Mouse (Mus musculus): ENCODE data around the gene Zfp775. TPM values are rescaled to one million over a fixed set of nuclear protein-coding genes. Genes with fewer than 3 reads are reported as not detected.
A peak's percentile ranks its signal among the peaks of the same experiment; 100 is the strongest.

The Zfp775 gene
- total RNA-seq, 2 experiments from 2014 or later: 6.3 to 8.3 TPM

DNA sequence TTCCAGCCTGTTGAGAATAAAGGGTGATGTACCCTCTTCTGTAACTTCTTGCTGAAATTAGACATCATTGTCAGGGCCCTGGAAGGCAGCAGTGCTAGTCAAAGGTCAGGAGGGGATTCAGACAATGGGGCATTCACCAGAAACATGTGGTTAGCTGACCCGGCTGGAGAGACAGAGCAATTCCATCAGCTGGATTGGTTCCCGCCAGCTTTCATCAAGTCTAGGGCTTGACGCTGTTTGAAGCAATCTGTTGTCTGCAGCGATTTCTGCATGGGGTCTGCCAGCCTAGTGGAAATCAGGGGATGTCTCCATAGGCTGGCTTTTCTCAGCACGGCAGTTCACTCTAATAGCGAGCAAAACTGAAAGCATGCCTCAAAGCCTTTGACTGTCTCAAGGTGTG lies 34.7 kb downstream of the Zfp775 start:
- intact Hi-C loops (cut with DNase I): no loop called here
- DNase-seq (ENCODE audit: extremely low spot score in 1 of 2, low spot score in 2 of 2): no peak
- Histone ChIP-seq H3K4me3 (no peak overlapping the region), H3K27ac (no peak overlapping the region)
- TF ChIP-seq CTCF (IDR thresholded peaks at IDR 0.05): no peak

GRCm38 (mm10) chr6:48637811-48638500 lies 36.1 kb downstream of the Zfp775 start:
- no peak overlapping the region for H3K4me3 ChIP-seq
- no peak for DNase-seq (ENCODE audit: extremely low spot score in 1 of 2, low spot score in 2 of 2)
- no peak overlapping the region for H3K27ac ChIP-seq
- intact Hi-C loops (cut with DNase I): no loop called here
- no peak for TF ChIP-seq CTCF (IDR thresholded peaks at IDR 0.05)

GRCm38 (mm10) chr6:48638553-48638952 lies 36.7 kb downstream of the Zfp775 start:
- no peak overlapping the region for H3K4me3 ChIP-seq
- no peak for DNase-seq (ENCODE audit: extremely low spot score in 1 of 2, low spot score in 2 of 2)
- TF ChIP-seq CTCF (IDR thresholded peaks at IDR 0.05): no peak
- H3K27ac ChIP-seq: no peak overlapping the region
- intact Hi-C loops (cut with DNase I): no loop called here

DNA sequence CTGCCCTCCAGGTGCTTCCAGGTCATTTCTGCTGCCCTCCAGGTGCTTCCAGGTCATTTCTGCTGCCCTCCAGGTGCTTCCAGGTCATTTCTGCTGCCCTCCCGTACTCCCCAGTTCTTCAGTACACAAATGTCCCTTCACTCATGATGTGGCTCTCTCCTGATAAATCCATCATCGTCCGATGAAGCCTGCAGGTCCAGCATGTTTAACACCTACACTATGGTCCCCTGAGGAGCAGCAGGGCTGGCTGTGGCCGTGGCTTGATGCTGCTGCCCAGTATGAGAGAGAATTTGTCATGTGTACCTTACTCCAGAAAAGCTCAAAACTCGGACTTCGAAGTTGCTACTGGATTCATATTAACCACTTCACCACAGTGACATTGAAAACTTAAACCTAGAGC lies 39.5 kb downstream of the Zfp775 start:
- H3K4me3 ChIP-seq: no peak overlapping the region
- no peak for DNase-seq (ENCODE audit: extremely low spot score in 1 of 2, low spot score in 2 of 2)
- no peak overlapping the region for H3K27ac ChIP-seq
- no peak for TF ChIP-seq CTCF (IDR thresholded peaks at IDR 0.05)
- intact Hi-C loops (cut with DNase I): loop anchor here (5.0 kb wide), 2 partner anchors 99 to 464 kb away; no protein-coding TSS in a partner anchor

DNA sequence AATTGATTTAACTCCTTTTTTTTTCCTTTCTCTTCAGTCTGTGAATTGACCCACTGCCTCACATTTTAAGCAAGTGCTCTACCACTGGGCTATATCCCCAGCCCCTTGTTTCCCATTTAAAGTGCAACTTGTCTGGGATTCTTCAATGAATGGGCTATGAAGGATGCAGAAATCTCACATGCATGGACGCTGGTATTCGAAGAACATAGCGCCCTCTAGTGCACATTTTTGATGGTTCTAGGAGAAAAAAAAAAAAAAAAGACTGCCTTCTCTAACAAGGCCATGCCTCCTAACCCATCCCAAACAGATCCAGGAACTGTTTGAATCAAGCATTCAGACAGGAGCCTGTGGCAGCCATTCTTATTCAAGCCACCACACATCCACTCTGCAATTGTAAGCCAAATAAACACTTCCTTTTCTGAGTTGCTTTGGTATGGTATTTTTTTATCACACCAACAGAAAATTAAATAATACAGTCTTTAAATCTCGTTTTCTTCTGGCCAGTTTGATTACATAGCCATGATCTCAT lies 41.0 kb downstream of the Zfp775 start:
- TF ChIP-seq CTCF (IDR thresholded peaks at IDR 0.05): peak; percentile 68
- DNase-seq (ENCODE audit: extremely low spot score in 1 of 2, low spot score in 2 of 2): no peak
- no peak overlapping the region for H3K27ac ChIP-seq
- intact Hi-C loops (cut with DNase I): loop anchor here (2.0 to 5.0 kb wide), 3 partner anchors 60 to 466 kb away; no protein-coding TSS in a partner anchor
- no peak overlapping the region for H3K4me3 ChIP-seq

DNA sequence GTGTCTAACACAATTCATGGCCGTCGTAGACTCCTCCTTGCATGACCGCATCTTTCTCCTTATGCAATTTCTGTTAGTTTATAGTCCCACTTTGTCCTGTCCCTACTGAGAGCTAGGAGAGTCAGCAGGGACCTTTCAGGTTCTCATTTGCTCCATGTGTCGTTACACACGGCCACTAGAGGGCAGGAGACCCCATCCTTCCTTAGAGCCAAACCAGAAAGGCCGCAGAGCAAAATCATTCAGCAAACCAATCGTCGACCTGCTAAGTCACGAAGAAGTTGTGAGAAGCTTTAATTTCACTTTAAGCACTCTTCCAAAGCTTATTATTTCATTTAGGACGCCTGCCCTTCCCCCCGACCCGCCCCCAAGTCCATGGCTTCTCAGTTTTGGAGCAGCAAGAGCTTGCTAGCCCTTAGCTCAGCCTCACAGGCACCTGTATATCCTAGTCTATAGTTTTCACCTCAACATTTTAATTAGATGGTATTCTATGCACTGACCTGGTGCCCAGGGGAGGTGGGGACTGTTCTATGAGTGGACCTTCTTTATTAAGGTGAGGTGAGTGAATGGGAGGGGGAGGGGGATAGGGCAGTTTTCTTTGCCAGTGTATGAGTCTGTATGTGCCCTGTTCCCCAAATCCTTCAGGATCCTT lies 43.9 kb downstream of the Zfp775 start:
- intact Hi-C loops (cut with DNase I): loop anchor here (1.0 kb wide), 1 partner anchor 127 kb away; no protein-coding TSS in a partner anchor

DNA sequence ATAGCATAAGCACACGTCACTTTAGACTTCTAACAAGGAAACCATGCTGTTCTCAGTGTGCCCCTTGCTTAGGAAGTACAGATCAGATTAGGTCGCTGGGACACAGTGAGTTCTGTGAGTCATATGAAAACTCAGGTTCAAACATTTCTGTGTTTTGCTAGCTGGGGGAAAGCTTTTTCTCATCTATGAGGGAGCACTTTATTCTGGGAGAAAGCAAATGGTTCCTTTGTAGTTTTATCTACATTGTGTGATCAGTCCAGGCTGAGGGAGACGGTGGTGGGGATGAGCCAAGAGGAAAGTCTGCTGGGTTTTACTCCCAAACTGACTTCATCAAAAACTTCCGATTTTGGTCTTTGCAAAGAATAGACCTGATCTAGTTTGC lies 44.4 kb downstream of the Zfp775 start:
- intact Hi-C loops (cut with DNase I): no loop called here
- DNase-seq (ENCODE audit: extremely low spot score in 1 of 2, low spot score in 2 of 2): no peak
- H3K27ac ChIP-seq: no peak overlapping the region
- H3K4me3 ChIP-seq: no peak overlapping the region
- no peak for TF ChIP-seq CTCF (IDR thresholded peaks at IDR 0.05)

More for the DNA sequence above, 43.9 kb downstream of the Zfp775 start:
- Histone ChIP-seq H3K4me3 (no peak overlapping the region), H3K27ac (no peak overlapping the region)
- DNase-seq (ENCODE audit: extremely low spot score in 1 of 2, low spot score in 2 of 2): peak; percentile 62 to 63
- TF ChIP-seq CTCF (IDR thresholded peaks at IDR 0.05): peak; percentile 89

GRCm38 (mm10) chr6:48646995-48647394 lies 45.1 kb downstream of the Zfp775 start, which contains the start of gene Gimap8:
TSS of gene Gimap8 (plus strand) at chr6:48647234.
- TF ChIP-seq CTCF (IDR thresholded peaks at IDR 0.05): peak; percentile 48
- no peak within 1 kb of the TSS for H3K4me3 ChIP-seq
- peak in 1 of 2 experiments; percentile 22 for DNase-seq (ENCODE audit: extremely low spot score in 1 of 2, low spot score in 2 of 2)
- no peak within 1 kb of the TSS for H3K27ac ChIP-seq
- intact Hi-C loops (cut with DNase I): no loop called here

DNA sequence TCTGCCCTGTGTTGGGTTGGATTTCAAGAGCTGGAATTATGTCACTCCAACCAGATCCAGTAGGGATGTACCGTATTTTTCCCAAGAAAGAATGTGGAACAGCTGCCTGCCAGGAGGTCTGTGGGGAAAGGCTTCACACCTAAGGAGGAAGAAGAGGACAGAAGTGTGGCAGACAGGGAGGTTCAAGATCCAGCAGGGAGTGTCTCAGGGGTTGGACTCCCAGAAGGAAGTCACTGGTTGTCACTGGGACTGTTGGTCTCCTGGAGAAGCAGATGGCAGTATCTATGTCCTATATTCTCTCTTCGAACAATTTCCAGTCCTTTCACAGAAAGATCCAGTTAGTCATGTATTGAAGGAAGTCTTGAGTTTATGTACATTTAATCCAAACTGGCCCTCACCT lies 45.7 kb downstream of the Zfp775 start:
- no peak overlapping the region for H3K4me3 ChIP-seq

DNA sequence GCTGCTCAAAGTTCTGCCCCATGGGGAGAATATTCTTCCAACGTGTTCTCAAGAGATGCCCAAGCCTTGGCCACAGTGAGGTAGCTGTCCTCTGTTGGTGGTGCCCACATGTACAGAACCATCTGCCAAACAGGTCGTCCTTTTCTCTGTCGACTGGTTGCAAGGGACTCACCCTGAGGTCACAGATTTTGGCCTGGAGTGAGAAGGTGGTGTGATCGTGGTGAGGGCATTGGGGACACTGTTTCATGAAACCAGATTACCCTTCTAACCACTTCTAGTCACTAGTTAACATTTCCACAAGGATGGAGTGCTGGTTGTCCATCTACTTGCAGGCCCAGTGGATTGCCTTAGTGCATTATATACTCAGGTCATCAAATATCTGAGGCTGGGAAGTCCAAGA lies 46.9 kb downstream of the Zfp775 start:
- intact Hi-C loops (cut with DNase I): loop anchor here (2.0 kb wide), 1 partner anchor 308 kb away; no protein-coding TSS in a partner anchor
- Histone ChIP-seq H3K4me3 (no peak overlapping the region), H3K27ac (no peak overlapping the region)
- DNase-seq (ENCODE audit: extremely low spot score in 1 of 2, low spot score in 2 of 2): no peak
- TF ChIP-seq CTCF (IDR thresholded peaks at IDR 0.05): no peak

More for the DNA sequence above, 45.7 kb downstream of the Zfp775 start:
- DNase-seq (ENCODE audit: extremely low spot score in 1 of 2, low spot score in 2 of 2): no peak
- intact Hi-C loops (cut with DNase I): loop anchor here (2.0 kb wide), 1 partner anchor 309 kb away; no protein-coding TSS in a partner anchor
- no peak overlapping the region for H3K27ac ChIP-seq
- TF ChIP-seq CTCF (IDR thresholded peaks at IDR 0.05): no peak

DNA sequence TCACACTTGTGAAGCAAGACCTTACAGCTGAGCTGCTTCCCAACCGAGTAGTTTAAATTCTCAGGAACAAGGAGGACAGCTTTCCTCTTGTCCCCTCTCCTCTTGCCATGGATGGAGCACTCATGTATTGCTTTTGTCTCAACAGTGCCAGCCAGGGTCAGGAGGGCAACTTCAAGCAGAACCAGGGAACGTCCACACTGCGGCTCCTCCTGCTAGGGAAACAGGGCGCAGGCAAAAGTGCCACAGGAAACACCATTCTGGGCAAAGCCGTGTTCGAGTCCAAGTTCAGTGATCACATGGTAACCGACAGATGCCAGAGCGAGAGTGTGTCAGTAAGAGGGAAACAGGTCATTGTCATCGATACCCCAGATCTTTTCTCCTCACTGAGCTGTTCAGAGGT lies 48.2 kb downstream of the Zfp775 start:
- no peak for DNase-seq (ENCODE audit: extremely low spot score in 1 of 2, low spot score in 2 of 2)
- H3K4me3 ChIP-seq: no peak overlapping the region
- intact Hi-C loops (cut with DNase I): no loop called here
- no peak overlapping the region for H3K27ac ChIP-seq
- TF ChIP-seq CTCF (IDR thresholded peaks at IDR 0.05): no peak

GRCm38 (mm10) chr6:48658721-48659120 lies 56.9 kb downstream of the Zfp775 start:
- intact Hi-C loops (cut with DNase I): no loop called here
- no peak for DNase-seq (ENCODE audit: extremely low spot score in 1 of 2, low spot score in 2 of 2)
- Histone ChIP-seq H3K4me3 (no peak overlapping the region), H3K27ac (no peak overlapping the region)
- no peak for TF ChIP-seq CTCF (IDR thresholded peaks at IDR 0.05)

Measured in left cerebral cortex, adult 2 months (tissue).